Mouse (Mus musculus) heart, adult 2 months (tissue): ENCODE results near the gene Nyap2.

ENCODE experiments used
- CTCF ChIP-seq: fragments of 200-600 bp; IDR thresholded peaks from 2 replicates; pipeline ENCODE4 v1.8.1; 2022; ENCODE audit warnings: antibody characterized with exemption, mild to moderate bottlenecking, moderate library complexity
- EP300 ChIP-seq: fragments of 200-500 bp; IDR thresholded peaks from 2 replicates; pipeline ENCODE4 v1.6.1; 2011; ENCODE audit warnings: low read depth, low read length, control low read depth; ENCODE audit not compliant: insufficient read depth
- POLR2A ChIP-seq: fragments of 200-500 bp; IDR thresholded peaks from 2 replicates; pipeline ENCODE4 v1.6.1; 2011; ENCODE audit warnings: mild to moderate bottlenecking, low read depth, low read length, control low read depth; ENCODE audit not compliant: insufficient read depth

GRCm38 (mm10) chr1:81231759-81232406 is 155.1 kb downstream of the Nyap2 start:
- TF ChIP-seq CTCF = no peak
- TF ChIP-seq EP300 = no peak
- no peak for TF ChIP-seq POLR2A
